1 mouse cellular context compared by ENCODE assay signal in genomic region chr2:163743357-163743756, GRCm38 (mm10).
TF ChIP-seq lines count a peak whose summit lies in the region.

No protein-coding gene starts in this region.

TF ChIP-seq in MEL, 35 proteins besides CTCF, POLR2A, EP300 and RAD21 (continued from another document):
- TF ChIP-seq HCFC1 (IDR thresholded peaks at IDR 0.05; ENCODE audit: low read depth, low read length) (peak; percentile 49; the same call in 1 of the 2 replicates), SMC3 (IDR thresholded peaks at IDR 0.05; ENCODE audit: low read depth, low read length) (no peak), ZC3H11A (IDR thresholded peaks at IDR 0.05; ENCODE audit: low read depth, low read length) (no peak), MAX (IDR thresholded peaks at IDR 0.05; ENCODE audit: low read length) (no peak), ZMIZ1 (IDR thresholded peaks at IDR 0.05; ENCODE audit: low read depth, low read length) (no peak), NELFE (IDR thresholded peaks at IDR 0.05; ENCODE audit: low read depth, low read length) (no peak), ETS1 (IDR thresholded peaks at IDR 0.05; ENCODE audit: low read depth, low read length) (peak; percentile 81), MYC (IDR thresholded peaks at IDR 0.05; ENCODE audit: low read depth, low read length) (no peak), KAT2A (conservative IDR thresholded peaks at IDR 0.05; ENCODE audit: low read depth, low read length) (no peak), SIN3A (IDR thresholded peaks at IDR 0.05; ENCODE audit: low read length) (peak; percentile 79), POLR2AphosphoS2 (IDR thresholded peaks at IDR 0.05; ENCODE audit: low read length) (no peak), RCOR1 (IDR thresholded peaks at IDR 0.05; ENCODE audit: low read depth, low read length) (peak; percentile 63; the same call in 1 of the 2 replicates)
